Mouse (Mus musculus) ES-Bruce4 (cell line): ENCODE measurements at regions not wholly inside any gene's neighbourhood (a gene's known extent, or its start where the extent isn't known, plus 50 kb on each side); places are given as distances from the start of the nearest gene placed in this dataset.

ENCODE experiments used
- CTCF ChIP-seq: IDR thresholded peaks from one replicate; pipeline ENCODE4 v1.8.1; 2011; ENCODE audit warnings: low read depth, low read length
- POLR2A ChIP-seq: IDR thresholded peaks from one replicate; pipeline ENCODE4 v1.8.1; 2011; ENCODE audit warnings: low read length; ENCODE audit not compliant: insufficient read depth

GRCm38 (mm10) chr19:15095054-15095453, 497.2 kb upstream of the Tle4 start:
- TF ChIP-seq CTCF (no peak), POLR2A (no peak)
